11 mouse cellular contexts compared by ENCODE assay signal in genomic region chr4:46728231-46728630, GRCm38 (mm10).
DNase-seq lines count a peak whose midpoint lies in the region; ATAC-seq lines count a peak whose summit lies in the region.
"Had no signal": no experiment of that assay in that cellular context is flagged by ENCODE, and none has a peak within 500 bp of the region (broad histone marks: within the 10 kb centered on the region; RNA-seq: fewer than 3 reads in every experiment).

No protein-coding gene starts in this region.

- peak; percentile 48 for DNase-seq in left cerebral cortex, postnatal 4 days
- no peak for DNase-seq in left cerebral cortex, adult 11 months (ENCODE audit: low spot score)
- peak; percentile 46 for DNase-seq in cerebellum, adult 18-20 months
- DNase-seq in forebrain, embryonic 10.5 days (ENCODE audit: extremely low spot score, low spot score) = peak; percentile 32
- DNase-seq in lung, postnatal 36 days = no peak
- no peak for DNase-seq in yolk sac, embryonic 10.5 days (ENCODE audit: low spot score)
- no peak for DNase-seq in layer of hippocampus, adult 18-20 months (ENCODE audit: low spot score in 2 of 2)
- DNase-seq: kidney, postnatal 4 days; thymus, postnatal 25 days had no signal

- H3K4me3 ChIP-seq in forebrain, embryonic 10.5 days = no peak overlapping the region
- no peak overlapping the region for H3K4me3 ChIP-seq in midbrain, embryonic 12.5 days
- H3K4me3 ChIP-seq: liver, embryonic 15.5 days had no signal

- no peaks in the 10 kb centered on the region for H3K27me3 ChIP-seq in forebrain, embryonic 10.5 days (ENCODE audit: poor library complexity, severe bottlenecking)
- peaks cover 3% of the 10 kb centered on the region; the same call in 1 of the 2 replicates for H3K27me3 ChIP-seq in midbrain, embryonic 12.5 days
- H3K27me3 ChIP-seq: liver, embryonic 15.5 days had no signal

- H3K4me1 ChIP-seq in forebrain, embryonic 10.5 days = peaks cover 39% of the 10 kb centered on the region
- H3K4me1 ChIP-seq in midbrain, embryonic 12.5 days = peaks cover 40% of the 10 kb centered on the region
- H3K4me1 ChIP-seq: liver, embryonic 15.5 days had no signal

- WGBS in forebrain, embryonic 10.5 days = 24% methylated on average over 1 of the region's 1 CpGs
- 21% methylated on average over 1 of the region's 1 CpGs for WGBS in midbrain, embryonic 12.5 days

- H3K9ac ChIP-seq in midbrain, embryonic 12.5 days (replicated peaks) = no peak overlapping the region
- H3K9ac ChIP-seq: liver, embryonic 15.5 days had no signal

- no peak overlapping the region for H3K4me2 ChIP-seq in midbrain, embryonic 12.5 days (replicated peaks)
- H3K4me2 ChIP-seq: liver, embryonic 15.5 days had no signal

- 0 out of 2 replicates have a peak overlapping the region, but pooled peaks have one; percentile 40 for H3K27ac ChIP-seq in forebrain, embryonic 10.5 days
- H3K27ac ChIP-seq in midbrain, embryonic 12.5 days (replicated peaks) = peak overlapping the region; percentile 43
- H3K27ac ChIP-seq: liver, embryonic 15.5 days had no signal

- H3K9me3 ChIP-seq in forebrain, embryonic 10.5 days = no peaks in the 10 kb centered on the region
- H3K9me3 ChIP-seq in midbrain, embryonic 12.5 days = no peaks in the 10 kb centered on the region
- H3K9me3 ChIP-seq: liver, embryonic 15.5 days had no signal

- no peaks in the 10 kb centered on the region for H3K36me3 ChIP-seq in forebrain, embryonic 10.5 days (replicated peaks)
- no peaks in the 10 kb centered on the region for H3K36me3 ChIP-seq in midbrain, embryonic 12.5 days
- H3K36me3 ChIP-seq: liver, embryonic 15.5 days had no signal

- peak; percentile 46; the same call in 1 of the 2 replicates for ATAC-seq in midbrain, embryonic 12.5 days (ENCODE audit: low FRiP score, low read depth)

- intact Hi-C loops in left cerebral cortex, postnatal 4 days (cut with DNase I) = no loop called here

Comparison
In these comparisons a context has a peak if more than half of its experiments do, and no peak if none do; other contexts are left out.
1. DNase-seq: peak in left cerebral cortex, postnatal 4 days (single experiment), cerebellum, adult 18-20 months (2 of 2) and forebrain, embryonic 10.5 days (single experiment); none in left cerebral cortex, adult 11 months (single experiment), lung, postnatal 36 days (single experiment), yolk sac, embryonic 10.5 days (single experiment) and layer of hippocampus, adult 18-20 months (0 of 2).